Mouse (Mus musculus) heart, adult 2 months (tissue): ENCODE measurements around the gene Pcgf2.

Experiments
- CTCF ChIP-seq: fragments of 200-600 bp; IDR thresholded peaks from 2 replicates; pipeline ENCODE4 v1.8.1; 2022; ENCODE audit warnings: antibody characterized with exemption, mild to moderate bottlenecking, moderate library complexity
- EP300 ChIP-seq: fragments of 200-500 bp; IDR thresholded peaks from 2 replicates; pipeline ENCODE4 v1.6.1; 2011; ENCODE audit warnings: low read depth, low read length, control low read depth; ENCODE audit not compliant: insufficient read depth

DNA sequence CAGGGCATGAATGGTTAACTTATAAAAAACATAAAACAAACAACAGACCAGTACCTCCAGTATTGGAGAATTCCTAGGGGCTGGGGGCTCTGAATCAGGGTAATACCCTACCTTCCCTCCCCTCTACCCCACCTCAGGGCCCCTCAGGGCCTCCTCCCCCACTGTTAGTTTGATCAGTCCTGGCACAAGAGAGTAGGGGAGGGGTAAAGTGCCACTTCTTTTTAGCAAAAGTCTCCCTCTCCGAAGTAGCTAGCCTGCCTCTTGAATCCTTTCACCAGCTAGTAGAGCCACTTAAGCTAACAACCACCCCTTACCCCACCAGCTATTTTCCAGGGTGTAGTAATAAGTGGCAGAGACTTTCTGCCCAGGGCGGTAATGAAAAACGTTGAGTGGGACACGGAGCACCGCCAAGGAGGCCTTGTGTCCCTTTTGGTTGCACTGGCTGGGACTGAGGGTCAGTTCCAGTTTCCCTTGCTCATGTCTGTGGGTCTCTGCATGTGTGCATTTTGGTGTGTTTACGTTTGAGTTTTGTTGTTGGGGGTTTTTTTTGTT is 17.7 kb downstream of the Pcgf2 start:
- TF ChIP-seq CTCF: no peak
- TF ChIP-seq EP300: no peak
